Mouse (Mus musculus) liver, embryonic 15.5 days (tissue): ENCODE results near the gene Tmem54. TPM values are rescaled to one million over a fixed set of nuclear protein-coding genes. Genes with fewer than 3 reads are reported as not detected.
A peak's percentile ranks its signal among the peaks of the same experiment; 100 is the strongest.

Source experiments
- ATAC-seq: fragments of 200-750 bp; cut with Nextera tagmentation; 2 replicates; pipeline ENCODE4 v1.8.0; 2017; ENCODE audit warnings: moderate number of reproducible peaks, mild to moderate bottlenecking, moderate library complexity; ENCODE audit not compliant: insufficient read depth
- H3K27ac ChIP-seq: fragments of 300-500 bp; sonication (generic); replicated peaks from 2 replicates; pipeline ENCODE4 v1.5.1; 2015; ENCODE audit warnings: mild to moderate bottlenecking, inconsistent platforms
- H3K27me3 ChIP-seq: fragments of 300-500 bp; sonication (generic); 2 replicates; pipeline ENCODE4 v1.6.1; 2015; ENCODE audit warnings: mild to moderate bottlenecking, inconsistent platforms
- H3K36me3 ChIP-seq: fragments of 300-500 bp; sonication (generic); replicated peaks from 2 replicates; pipeline ENCODE4 v1.6.1; 2015; ENCODE audit warnings: moderate library complexity, mild to moderate bottlenecking, inconsistent platforms
- H3K4me1 ChIP-seq: fragments of 300-500 bp; sonication (generic); replicated peaks from 2 replicates; pipeline ENCODE4 v1.6.1; 2015; ENCODE audit warnings: inconsistent platforms
- H3K4me2 ChIP-seq: fragments of 300-500 bp; sonication (generic); 2 replicates; pipeline ENCODE4 v1.6.1; 2015; ENCODE audit warnings: moderate library complexity, mild to moderate bottlenecking, inconsistent platforms
- H3K4me3 ChIP-seq: fragments of 300-500 bp; sonication (generic); replicated peaks from 2 replicates; pipeline ENCODE4 v1.5.1; 2015; ENCODE audit warnings: mild to moderate bottlenecking, inconsistent platforms
- H3K9ac ChIP-seq: fragments of 300-500 bp; sonication (generic); 2 replicates; pipeline ENCODE4 v1.6.1; 2015; ENCODE audit warnings: moderate library complexity, mild to moderate bottlenecking, inconsistent platforms
- H3K9me3 ChIP-seq: fragments of 300-500 bp; sonication (generic); replicated peaks from 2 replicates; pipeline ENCODE4 v1.6.1; 2016; ENCODE audit warnings: inconsistent platforms
- WGBS: fragments of 180-500 bp; shearing (Covaris S2); methylation state at CpG from one replicate; pipeline ENCODE4 v1.1.7; 2015; ENCODE audit warnings: mixed read lengths; ENCODE audit not compliant: insufficient replicate concordance; 5-methylcytosine and 5-hydroxymethylcytosine counted together
- polyA plus RNA-seq: library from polyadenylated mRNA; unstranded; fragments of >200 nt; fragmentation: Nextera tagmentation; extraction: Ambion mirVana; gene quantifications from 2 replicates; pipeline ENCODE4 v1.2.1, GENCODE M21; 2015

Tmem54 gene
- 1.2 and 1.9 TPM in 2 replicates for polyA plus RNA-seq

- WGBS: 2% methylated on average over 40 of the region's 40 CpGs
- H3K9ac ChIP-seq: no peak within 1 kb of the TSS
- no peak within 1 kb of the TSS for H3K27ac ChIP-seq
- no peak within 1 kb of the TSS; the same call in 1 of the 2 replicates for H3K4me3 ChIP-seq
- H3K36me3 ChIP-seq: no peaks in the 10 kb centered on the region
- H3K9me3 ChIP-seq: no peaks in the 10 kb centered on the region
- ATAC-seq: no peak
- H3K27me3 ChIP-seq: peaks cover 61% of the 10 kb centered on the region
- peak within 1 kb of the TSS; percentile 50 for H3K4me2 ChIP-seq
- H3K4me1 ChIP-seq: peaks cover 6% of the 10 kb centered on the region
Observed at GRCm38 (mm10) chr4:129105356-129105755, at the start of gene Tmem54. TSS of gene Tmem54 (plus strand) at chr4:129105548.

GRCm38 (mm10) chr4:129055562-129055961, 49.8 kb upstream of the Tmem54 start:
- ATAC-seq: no peak
- WGBS: 71% methylated on average over 5 of the region's 5 CpGs
- peaks cover 9% of the 10 kb centered on the region for H3K27me3 ChIP-seq
- H3K36me3 ChIP-seq: no peaks in the 10 kb centered on the region
- H3K9me3 ChIP-seq: no peaks in the 10 kb centered on the region
- no peak overlapping the region for H3K9ac ChIP-seq
- no peak overlapping the region for H3K4me2 ChIP-seq
- H3K4me1 ChIP-seq: peaks cover 47% of the 10 kb centered on the region
- no peak overlapping the region for H3K4me3 ChIP-seq
- no peak overlapping the region for H3K27ac ChIP-seq

- no peaks in the 10 kb centered on the region for H3K36me3 ChIP-seq
Observed at GRCm38 (mm10) chr4:129057533-129058206, 47.7 kb upstream of the Tmem54 start.

GRCm38 (mm10) chr4:129058207-129059092, 46.9 kb upstream of the Tmem54 start, which contains the start of gene Rnf19b:
TSS of gene Rnf19b (plus strand) at chr4:129058271.
- WGBS: under 1% methylated on average over 100 of the region's 107 CpGs
- Histone ChIP-seq H3K36me3 (no peaks in the 10 kb centered on the region), H3K27ac (peak within 1 kb of the TSS; percentile 91), H3K4me2 (peak within 1 kb of the TSS; percentile 95), H3K4me3 (peak within 1 kb of the TSS; percentile 87), H3K4me1 (peaks cover 55% of the 10 kb centered on the region), H3K9ac (peak within 1 kb of the TSS; percentile 92), H3K27me3 (no peaks in the 10 kb centered on the region), H3K9me3 (no peaks in the 10 kb centered on the region)
- ATAC-seq: peak; percentile 76

More at GRCm38 (mm10) chr4:129057533-129058206, 47.7 kb upstream of the Tmem54 start:
- Histone ChIP-seq H3K4me2 (peak overlapping the region; percentile 95), H3K27me3 (no peaks in the 10 kb centered on the region), H3K4me3 (peak overlapping the region; percentile 87), H3K9ac (peak overlapping the region; percentile 92), H3K27ac (peak overlapping the region; percentile 91), H3K4me1 (peaks cover 48% of the 10 kb centered on the region), H3K9me3 (no peaks in the 10 kb centered on the region)
- peak; percentile 91 for ATAC-seq
- 2% methylated on average over 44 of the region's 44 CpGs for WGBS

- Histone ChIP-seq H3K27ac (peak overlapping the region; percentile 91), H3K27me3 (no peaks in the 10 kb centered on the region), H3K4me1 (peaks cover 55% of the 10 kb centered on the region), H3K9ac (peak overlapping the region; percentile 92), H3K4me3 (peak overlapping the region; percentile 87), H3K9me3 (no peaks in the 10 kb centered on the region), H3K4me2 (peak overlapping the region; percentile 95), H3K36me3 (no peaks in the 10 kb centered on the region)
- 0 out of 2 replicates have a peak, but pooled peaks have one; percentile 8 for ATAC-seq
- WGBS: 3% methylated on average over 13 of the region's 13 CpGs
Observed at GRCm38 (mm10) chr4:129059125-129059551, 46.2 kb upstream of the Tmem54 start.

- H3K9ac ChIP-seq: peak overlapping the region; percentile 92
- 19% methylated on average over 4 of the region's 4 CpGs for WGBS
- H3K36me3 ChIP-seq: no peaks in the 10 kb centered on the region
- H3K4me3 ChIP-seq: peak overlapping the region; percentile 87
- H3K27ac ChIP-seq: no peak overlapping the region
- no peak for ATAC-seq
- H3K27me3 ChIP-seq: no peaks in the 10 kb centered on the region
- H3K4me1 ChIP-seq: peaks cover 55% of the 10 kb centered on the region
- H3K9me3 ChIP-seq: no peaks in the 10 kb centered on the region
- H3K4me2 ChIP-seq: peak overlapping the region; percentile 95
Observed at GRCm38 (mm10) chr4:129059922-129060321, 45.4 kb upstream of the Tmem54 start.

- Histone ChIP-seq H3K27me3 (no peaks in the 10 kb centered on the region), H3K9ac (no peak overlapping the region), H3K4me2 (no peak overlapping the region), H3K27ac (no peak overlapping the region), H3K36me3 (no peaks in the 10 kb centered on the region), H3K4me1 (peaks cover 55% of the 10 kb centered on the region), H3K9me3 (no peaks in the 10 kb centered on the region), H3K4me3 (no peak overlapping the region)
- ATAC-seq: no peak
- 81% methylated on average over 1 of the region's 1 CpGs for WGBS
Observed at GRCm38 (mm10) chr4:129061486-129061885, 43.9 kb upstream of the Tmem54 start.

- Histone ChIP-seq H3K36me3 (no peaks in the 10 kb centered on the region), H3K27me3 (no peaks in the 10 kb centered on the region), H3K27ac (no peak overlapping the region), H3K9ac (no peak overlapping the region), H3K4me2 (no peak overlapping the region), H3K9me3 (no peaks in the 10 kb centered on the region), H3K4me3 (no peak overlapping the region), H3K4me1 (peaks cover 51% of the 10 kb centered on the region)
- ATAC-seq: no peak
- WGBS: 59% methylated on average over 3 of the region's 3 CpGs
Observed at GRCm38 (mm10) chr4:129062281-129063075, 42.9 kb upstream of the Tmem54 start.

- Histone ChIP-seq H3K9me3 (no peaks in the 10 kb centered on the region), H3K36me3 (no peaks in the 10 kb centered on the region), H3K27ac (0 out of 2 replicates have a peak overlapping the region, but pooled peaks have one; percentile 25), H3K4me3 (no peak overlapping the region), H3K4me2 (no peak overlapping the region), H3K27me3 (no peaks in the 10 kb centered on the region), H3K4me1 (peaks cover 24% of the 10 kb centered on the region), H3K9ac (no peak overlapping the region)
- no peak for ATAC-seq
Observed at GRCm38 (mm10) chr4:129065688-129066236, 39.6 kb upstream of the Tmem54 start.

GRCm38 (mm10) chr4:129067638-129068415, 37.5 kb upstream of the Tmem54 start:
- Histone ChIP-seq H3K4me3 (no peak overlapping the region), H3K27ac (no peak overlapping the region)
- no peak for ATAC-seq

More at GRCm38 (mm10) chr4:129067638-129068415, 37.5 kb upstream of the Tmem54 start:
- H3K27me3 ChIP-seq: no peaks in the 10 kb centered on the region
- 74% methylated on average over 5 of the region's 5 CpGs for WGBS
- peaks cover 7% of the 10 kb centered on the region for H3K4me1 ChIP-seq
- no peak overlapping the region for H3K9ac ChIP-seq
- no peaks in the 10 kb centered on the region for H3K9me3 ChIP-seq
- 0 out of 2 replicates have a peak, but pooled peaks cover 1% of the 10 kb centered on the region for H3K36me3 ChIP-seq
- no peak overlapping the region for H3K4me2 ChIP-seq
